Mouse (Mus musculus) hindbrain, postnatal 0 days (tissue): ENCODE data around the gene Gm340. TPM values are rescaled to one million over a fixed set of nuclear protein-coding genes. Genes with fewer than 3 reads are reported as not detected.

ENCODE experiments used
- ATAC-seq: fragments of 200-750 bp; cut with Nextera tagmentation; 2 replicates; pipeline ENCODE4 v1.8.0; 2017; ENCODE audit warnings: mild to moderate bottlenecking, moderate TSS enrichment, moderate library complexity
- DNase-seq: peaks from one replicate; pipeline ENCODE4 v3.0.0-alpha.2; 2015; ENCODE audit warnings: low spot score
- H3K27ac ChIP-seq: fragments of 300-500 bp; sonication (generic); 2 replicates; pipeline ENCODE4 v1.5.1; 2014; ENCODE audit warnings: mild to moderate bottlenecking
- H3K27me3 ChIP-seq: fragments of 300-500 bp; sonication (generic); 2 replicates; pipeline ENCODE4 v1.6.1; 2014; ENCODE audit warnings: low read length, mixed read lengths; ENCODE audit not compliant: insufficient read depth
- H3K36me3 ChIP-seq: fragments of 300-500 bp; sonication (generic); 2 replicates; pipeline ENCODE4 v1.6.1; 2014; ENCODE audit warnings: low read length, mixed read lengths; ENCODE audit not compliant: insufficient read depth
- H3K4me1 ChIP-seq: fragments of 300-500 bp; sonication (generic); 2 replicates; pipeline ENCODE4 v1.6.1; 2014; ENCODE audit warnings: antibody characterized with exemption, low read length, mixed read lengths; ENCODE audit not compliant: insufficient read depth
- H3K4me2 ChIP-seq: fragments of 300-500 bp; sonication (generic); 2 replicates; pipeline ENCODE4 v1.6.1; 2014; ENCODE audit warnings: low read depth, mild to moderate bottlenecking, low read length, moderate library complexity, mixed read lengths
- H3K4me3 ChIP-seq: fragments of 300-500 bp; sonication (generic); 2 replicates; pipeline ENCODE4 v1.5.1; 2014; ENCODE audit warnings: low read length
- H3K9ac ChIP-seq: fragments of 300-500 bp; sonication (generic); replicated peaks from 2 replicates; pipeline ENCODE4 v1.6.1; 2014; ENCODE audit warnings: mild to moderate bottlenecking, low read length, moderate library complexity, mixed read lengths
- H3K9me3 ChIP-seq: fragments of 300-500 bp; sonication (generic); 2 replicates; pipeline ENCODE4 v1.6.1; 2016; ENCODE audit warnings: low read length, mixed read lengths
- CTCF ChIP-seq: IDR thresholded peaks from 2 replicates; pipeline ENCODE4 v1.5.1; 2016; ENCODE audit warnings: antibody characterized with exemption, control low read depth, low read depth
- WGBS: fragments of 180-500 bp; shearing (Covaris S2); extraction: QIAGEN DNeasy Blood & Tissue Kit; methylation state at CpG from one replicate; pipeline ENCODE4 v1.1.7; 2014; 5-methylcytosine and 5-hydroxymethylcytosine counted together
- polyA plus RNA-seq: library from polyadenylated mRNA; unstranded; fragments of >200 nt; fragmentation: Nextera tagmentation; extraction: Ambion mirVana; gene quantifications from 2 replicates; pipeline ENCODE4 v1.2.1, GENCODE M21; 2015
- total RNA-seq: library from RNA; depleted of rRNA; stranded (reverse); fragments of >200 nt; gene quantifications from 2 replicates; pipeline ENCODE4 v1.2.3, GENCODE M21; 2014

Gene Gm340
- total and polyA plus RNA-seq, 2 experiments from 2014 or later: 1.7 to 6.4 TPM

GRCm38 (mm10) chr19:41589026-41589425 lies 6.9 kb downstream of the Gm340 start:
- ATAC-seq (no peak), DNase-seq (peak; percentile 23)
- Histone ChIP-seq H3K27me3 (no peaks in the 10 kb centered on the region), H3K9ac (no peak overlapping the region), H3K4me1 (no peaks in the 10 kb centered on the region), H3K4me2 (no peak overlapping the region), H3K27ac (no peak overlapping the region), H3K9me3 (no peaks in the 10 kb centered on the region), H3K36me3 (peaks cover 15% of the 10 kb centered on the region; the same call in 1 of the 2 replicates), H3K4me3 (no peak overlapping the region)
- TF ChIP-seq CTCF: no peak
- 72% methylated on average over 7 of the region's 7 CpGs for WGBS

DNA sequence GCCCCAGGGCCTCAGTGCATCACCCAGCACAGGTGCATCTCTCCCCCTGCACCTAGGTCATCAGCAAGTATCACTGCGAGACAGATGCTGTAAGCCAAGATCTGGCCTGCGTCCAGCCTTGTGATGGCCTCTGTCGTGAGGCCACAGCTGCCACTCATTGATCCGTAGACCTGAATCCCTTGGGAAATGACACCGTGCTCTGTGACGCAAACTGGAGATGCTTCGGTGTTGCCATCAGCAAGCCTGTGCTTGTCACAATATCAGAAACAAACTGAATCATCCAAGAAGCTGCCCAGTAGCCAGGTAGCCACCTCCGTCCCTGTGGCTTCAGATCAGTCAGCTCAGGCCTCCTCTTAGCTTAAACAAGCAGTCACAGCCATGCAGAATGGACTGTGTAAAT lies 7.5 kb downstream of the Gm340 start:
- 0 out of 2 replicates have a peak, but pooled peaks cover 9% of the 10 kb centered on the region for H3K36me3 ChIP-seq
- TF ChIP-seq CTCF: no peak
- DNase-seq (peak; percentile 13), ATAC-seq (no peak; the same call in 1 of the 2 replicates)
- no peaks in the 10 kb centered on the region for H3K4me1 ChIP-seq
- H3K4me2 ChIP-seq: no peak overlapping the region
- no peak overlapping the region for H3K27ac ChIP-seq
- WGBS: 56% methylated on average over 8 of the region's 8 CpGs
- H3K9me3 ChIP-seq: no peaks in the 10 kb centered on the region
- H3K4me3 ChIP-seq: no peak overlapping the region
- H3K9ac ChIP-seq: no peak overlapping the region
- no peaks in the 10 kb centered on the region for H3K27me3 ChIP-seq

DNA sequence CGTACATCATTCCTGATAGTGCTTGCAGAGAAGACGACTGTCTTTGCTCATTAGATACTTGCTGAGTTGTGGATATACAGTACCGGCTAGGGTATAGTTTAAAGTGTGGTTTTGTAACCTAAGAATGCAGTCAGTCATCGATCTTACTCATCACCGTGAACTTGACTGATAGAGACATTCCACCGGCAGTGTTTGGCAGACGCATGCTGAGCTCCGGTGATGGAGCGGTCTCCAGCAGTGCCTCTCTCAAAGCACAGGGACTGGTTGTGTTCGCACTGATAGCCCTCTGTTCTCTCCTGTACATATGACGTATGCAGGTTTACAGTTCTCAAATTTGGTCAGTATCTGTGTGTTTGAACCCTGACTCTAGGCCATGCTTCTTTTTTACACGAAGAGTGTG lies 9.6 kb downstream of the Gm340 start:
- Histone ChIP-seq H3K36me3 (no peaks in the 10 kb centered on the region), H3K4me1 (no peaks in the 10 kb centered on the region), H3K4me2 (no peak overlapping the region), H3K9ac (no peak overlapping the region), H3K27me3 (no peaks in the 10 kb centered on the region), H3K27ac (no peak overlapping the region), H3K4me3 (no peak overlapping the region), H3K9me3 (no peaks in the 10 kb centered on the region)
- ATAC-seq: peak; percentile 43; the same call in 1 of the 2 replicates
- 56% methylated on average over 12 of the region's 12 CpGs for WGBS
- TF ChIP-seq CTCF: no peak
- DNase-seq: no peak

DNA sequence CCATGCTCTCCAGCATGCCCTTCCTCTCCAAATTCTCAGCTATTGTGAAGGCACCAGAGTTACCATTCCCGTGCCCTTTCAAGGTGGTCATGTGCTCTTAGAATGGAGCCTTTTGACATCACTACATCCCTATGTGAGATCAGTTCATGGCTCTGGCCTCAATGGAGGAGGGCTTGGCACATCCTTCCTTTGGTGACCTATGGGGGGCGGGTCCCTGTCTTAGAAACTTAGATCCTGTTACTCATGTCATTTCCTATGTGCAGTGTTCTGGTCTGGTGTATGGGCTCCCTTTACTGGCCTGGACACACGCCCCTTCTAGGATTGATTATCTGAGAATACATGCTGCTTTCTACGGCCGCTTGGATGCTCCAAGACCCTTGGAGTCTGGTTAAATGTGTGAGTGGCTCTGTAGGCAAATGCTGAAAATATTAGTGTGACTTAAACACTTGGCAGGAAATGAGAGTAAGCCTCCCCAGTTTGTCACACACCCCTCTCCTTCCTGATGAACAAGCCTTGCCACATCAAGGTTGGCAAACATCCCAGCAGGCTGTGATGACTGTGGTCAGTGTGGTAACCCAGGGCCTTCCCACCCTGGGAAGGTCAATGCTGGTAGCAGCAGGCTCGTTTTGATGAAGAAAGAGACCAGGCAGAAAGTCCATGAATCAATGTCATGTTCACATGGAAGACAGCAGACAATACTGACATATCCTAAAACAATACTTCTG lies 15.2 kb downstream of the Gm340 start:
- DNase-seq (peak; percentile 49), ATAC-seq (no peak)
- H3K4me2 ChIP-seq: no peak overlapping the region
- H3K9me3 ChIP-seq: no peaks in the 10 kb centered on the region
- no peak for TF ChIP-seq CTCF
- H3K4me1 ChIP-seq: no peaks in the 10 kb centered on the region
- H3K36me3 ChIP-seq: no peaks in the 10 kb centered on the region
- no peak overlapping the region for H3K9ac ChIP-seq
- no peak overlapping the region for H3K4me3 ChIP-seq
- 76% methylated on average over 6 of the region's 6 CpGs for WGBS
- no peaks in the 10 kb centered on the region for H3K27me3 ChIP-seq
- no peak overlapping the region for H3K27ac ChIP-seq

GRCm38 (mm10) chr19:41600647-41601046 lies 18.5 kb downstream of the Gm340 start:
- H3K9ac ChIP-seq: no peak overlapping the region
- TF ChIP-seq CTCF: no peak
- WGBS: 54% methylated on average over 11 of the region's 11 CpGs
- no peaks in the 10 kb centered on the region for H3K4me1 ChIP-seq
- DNase-seq: no peak
- peak; percentile 15; the same call in 1 of the 2 replicates for ATAC-seq
- no peaks in the 10 kb centered on the region for H3K9me3 ChIP-seq
- H3K27ac ChIP-seq: no peak overlapping the region
- no peak overlapping the region for H3K4me3 ChIP-seq
- no peaks in the 10 kb centered on the region for H3K27me3 ChIP-seq
- no peaks in the 10 kb centered on the region; the same call in 1 of the 2 replicates for H3K36me3 ChIP-seq
- H3K4me2 ChIP-seq: no peak overlapping the region

DNA sequence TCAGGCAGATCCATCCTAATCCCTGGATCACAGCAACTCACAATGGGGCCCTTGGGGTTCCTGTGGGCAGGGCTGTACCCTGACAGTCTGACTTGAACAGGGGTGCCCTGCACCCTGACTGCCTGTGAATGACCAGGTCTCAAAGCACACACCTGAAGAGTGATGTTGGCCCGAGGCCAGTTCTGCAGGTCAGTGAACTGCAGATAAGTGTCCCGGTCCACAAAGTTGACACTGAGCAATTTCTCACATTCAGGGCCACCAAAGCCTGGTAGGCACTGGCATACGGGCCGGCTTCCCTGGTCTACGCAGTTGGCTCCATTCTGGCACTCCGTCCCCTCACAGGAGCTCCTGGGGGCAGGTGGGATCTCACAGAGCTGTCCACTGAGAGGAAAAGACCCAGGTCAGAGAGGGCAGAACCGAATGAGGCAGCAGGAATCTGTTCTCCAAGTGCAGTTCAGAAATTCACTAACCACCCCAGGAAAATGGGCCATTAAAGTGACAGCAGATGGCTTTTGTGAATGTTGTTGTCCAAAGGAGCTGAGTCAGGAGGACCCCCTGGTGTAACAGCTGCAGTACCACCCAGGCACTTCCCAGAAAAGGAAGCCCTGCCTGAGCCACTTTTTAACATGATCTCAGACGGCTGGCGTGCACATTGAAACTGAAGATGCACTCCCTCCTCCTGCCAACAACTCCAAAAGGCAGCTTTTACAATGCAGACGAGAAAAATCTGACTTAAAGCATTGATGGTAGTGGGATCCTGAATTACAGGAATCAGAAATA lies 24.2 kb downstream of the Gm340 start:
- Histone ChIP-seq H3K36me3 (no peaks in the 10 kb centered on the region; the same call in 1 of the 2 replicates), H3K4me3 (no peak overlapping the region), H3K4me2 (no peak overlapping the region), H3K9ac (no peak overlapping the region), H3K9me3 (no peaks in the 10 kb centered on the region), H3K4me1 (no peaks in the 10 kb centered on the region), H3K27ac (no peak overlapping the region), H3K27me3 (no peaks in the 10 kb centered on the region)
- no peak for ATAC-seq
- 74% methylated on average over 10 of the region's 10 CpGs for WGBS
- no peak for DNase-seq
- TF ChIP-seq CTCF: no peak
